Mouse (Mus musculus) spleen, adult 2 months (tissue): ENCODE measurements around the gene Crocc.

Experiments
- CTCF ChIP-seq: fragments of 200-500 bp; IDR thresholded peaks from 2 replicates; pipeline ENCODE4 v1.5.1; 2011; ENCODE audit warnings: mild to moderate bottlenecking, inconsistent platforms; ENCODE audit not compliant: insufficient read depth, insufficient read length, insufficient replicate concordance; ENCODE audit errors: extremely low read depth
- POLR2A ChIP-seq: fragments of 200-500 bp; IDR thresholded peaks from 2 replicates; pipeline ENCODE4 v1.6.1; 2011; ENCODE audit warnings: low read depth, low read length, inconsistent platforms

DNA sequence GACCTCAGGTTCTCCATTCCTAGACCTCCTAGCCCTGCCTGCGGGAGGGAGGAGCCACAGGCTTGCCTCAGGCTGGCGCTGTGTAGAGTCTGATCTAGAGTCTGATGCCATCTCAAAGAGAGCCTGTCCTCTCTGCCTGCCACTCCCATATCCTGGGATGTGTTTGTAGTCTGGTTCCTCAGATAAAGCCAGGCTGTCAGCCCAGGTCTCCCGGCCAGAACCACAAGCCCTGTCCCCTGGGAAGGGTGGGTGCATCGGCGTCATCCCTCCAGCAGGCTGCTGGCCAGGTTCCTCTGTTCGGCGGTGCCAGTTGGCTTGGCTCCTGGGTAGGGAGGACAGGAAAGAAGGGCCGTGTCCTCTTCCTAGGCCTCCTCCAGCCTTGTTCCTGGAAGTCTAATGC is 52.3 kb downstream of the Crocc start:
- TF ChIP-seq CTCF, result no peak
- TF ChIP-seq POLR2A, result no peak
